Mouse (Mus musculus): Measurements from ENCODE around the gene Lingo3.

Lingo3 gene

DNA sequence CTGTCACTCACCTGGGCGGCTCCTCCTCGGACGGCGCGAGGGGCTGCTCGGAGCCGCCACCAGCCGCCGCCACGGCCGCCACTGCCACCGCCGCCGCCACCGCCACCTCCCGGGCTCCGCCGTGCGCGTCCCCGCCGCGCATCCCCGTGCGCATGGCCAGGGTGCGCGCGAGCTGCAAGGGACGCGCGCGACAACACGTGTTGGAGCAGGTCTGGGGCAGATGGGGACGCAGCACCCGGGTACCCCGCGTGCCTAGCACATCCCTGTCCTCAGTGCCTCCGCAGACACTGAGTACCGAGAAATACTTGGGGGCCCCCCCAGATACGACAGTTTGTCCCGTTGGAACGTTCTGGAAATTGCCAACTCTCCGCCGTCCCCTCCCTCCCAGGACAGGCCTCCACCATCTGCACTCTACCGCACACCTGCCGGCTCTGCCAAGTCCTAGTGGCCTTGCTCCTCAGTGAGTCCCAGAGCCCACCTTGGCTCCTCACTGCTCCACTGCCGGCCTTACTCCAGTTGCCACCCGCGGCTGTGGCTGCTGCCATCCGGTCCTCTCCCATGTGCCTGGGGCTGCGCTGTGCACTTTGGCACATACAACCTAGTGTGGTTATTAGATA, at the start of gene Lingo3:
Gene Lingo3, minus strand, starts transcription at position 109 of the 617 bp plus-strand sequence.
- no peak for DNase-seq (ENCODE audit: low spot score in 2 of 2)

DNA sequence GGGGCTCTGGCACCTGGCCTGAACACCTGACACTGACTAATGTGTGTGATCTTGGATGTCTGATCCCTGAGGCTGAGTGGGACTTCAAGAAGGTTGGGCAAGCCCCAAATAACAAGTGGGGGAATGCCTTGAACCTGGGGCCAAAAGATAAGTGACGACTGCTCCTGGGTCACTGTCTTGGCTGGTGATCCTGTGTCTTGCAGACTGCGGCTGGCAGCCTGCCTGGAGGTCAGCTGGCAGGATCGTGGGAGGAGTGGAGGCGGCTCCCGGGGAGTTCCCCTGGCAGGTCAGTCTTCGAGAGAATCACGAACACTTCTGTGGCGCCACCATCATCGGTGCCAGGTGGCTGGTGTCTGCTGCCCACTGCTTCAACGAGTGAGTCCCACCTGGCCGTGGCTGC, 43.3 kb upstream of the Lingo3 start:
- DNase-seq (ENCODE audit: low spot score in 2 of 2) = no peak

DNA sequence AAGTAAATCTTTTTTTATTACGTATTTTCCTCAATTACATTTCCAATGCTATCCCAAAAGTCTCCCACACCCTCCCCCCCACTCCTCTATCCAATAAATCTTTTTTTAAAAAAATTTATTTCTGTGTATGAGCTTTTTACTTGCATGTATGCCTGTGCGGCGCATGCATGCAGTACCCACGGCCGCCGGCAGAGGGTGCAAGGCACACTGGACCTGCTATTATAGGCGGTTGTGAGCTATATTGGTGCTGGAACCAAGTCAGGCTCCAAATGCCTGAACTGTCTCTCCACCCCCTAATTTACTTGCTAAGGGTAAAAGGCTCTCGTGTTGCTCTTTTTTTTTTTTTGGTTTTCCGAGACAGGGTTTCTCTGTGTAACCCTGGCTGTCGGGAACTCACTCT, 37.5 kb upstream of the Lingo3 start:
- DNase-seq (ENCODE audit: low spot score in 2 of 2) = peak in 1 of 2 experiments; percentile 64

DNA sequence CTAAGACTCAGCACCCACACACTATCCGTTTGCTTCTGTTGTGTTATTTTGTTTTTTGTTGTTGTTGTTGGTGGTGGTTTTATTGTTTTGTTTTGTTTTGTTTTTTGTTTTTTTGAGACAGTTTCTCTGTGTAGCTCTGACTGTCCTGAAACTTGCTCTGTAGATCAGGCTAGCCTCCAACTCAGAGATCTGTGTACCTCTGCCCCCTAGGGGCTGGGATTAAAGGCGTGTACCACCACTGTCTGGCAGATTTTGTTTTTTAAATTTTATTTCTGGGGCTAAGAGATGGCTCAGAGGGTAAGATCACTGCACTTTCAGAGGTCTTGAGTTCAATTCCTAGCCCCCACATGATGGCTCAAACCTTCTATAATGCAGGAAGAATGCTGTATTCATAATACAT, 37.1 kb upstream of the Lingo3 start:
- no peak for DNase-seq (ENCODE audit: low spot score in 2 of 2)

DNA sequence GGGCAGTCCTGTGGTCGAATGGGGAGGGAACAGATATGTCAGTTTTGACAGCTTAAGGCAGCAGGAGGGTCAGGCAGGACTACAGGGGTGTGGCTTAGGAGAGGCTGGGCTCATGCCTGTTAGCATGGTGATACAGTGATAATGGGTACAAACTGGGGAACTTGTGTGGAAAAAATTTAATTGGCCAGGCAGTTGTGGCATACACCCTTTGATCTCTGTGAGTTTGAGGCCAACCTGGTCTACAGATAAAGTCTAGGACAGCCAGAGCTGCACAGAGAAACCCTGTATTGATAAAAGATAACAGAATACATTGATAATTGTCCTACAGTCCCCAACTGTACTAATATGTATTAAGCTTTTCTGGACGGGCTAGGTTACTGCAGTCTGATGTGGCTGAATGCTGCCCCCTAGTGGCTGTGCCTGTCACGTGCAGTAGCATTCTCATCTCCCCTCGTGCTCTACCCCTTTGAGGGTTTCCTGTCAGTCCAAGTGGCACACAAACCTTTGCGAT, 36.3 kb upstream of the Lingo3 start:
- DNase-seq (ENCODE audit: low spot score in 2 of 2) = peak in 1 of 2 experiments; percentile 42

DNA sequence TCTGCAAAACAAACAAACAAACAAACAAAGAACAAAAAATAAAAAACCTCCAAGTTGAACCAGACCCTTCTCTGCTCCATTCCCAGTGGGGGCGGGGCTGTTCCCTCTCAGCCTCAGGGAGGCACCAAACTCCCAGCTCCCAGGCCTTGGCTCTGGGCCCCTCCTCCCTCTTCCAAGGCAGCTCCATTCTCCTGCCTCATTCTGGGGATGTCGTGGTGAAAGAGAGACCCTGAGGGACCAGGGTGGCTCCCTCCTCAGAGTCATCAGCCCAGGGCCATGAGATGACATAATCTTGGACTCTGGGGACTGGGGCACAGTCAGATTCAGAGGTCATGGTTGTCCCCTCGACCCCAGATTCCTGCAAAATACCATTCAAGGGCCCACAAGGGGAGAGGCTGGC, 32.8 kb upstream of the Lingo3 start:
- DNase-seq (ENCODE audit: low spot score in 2 of 2) = no peak

DNA sequence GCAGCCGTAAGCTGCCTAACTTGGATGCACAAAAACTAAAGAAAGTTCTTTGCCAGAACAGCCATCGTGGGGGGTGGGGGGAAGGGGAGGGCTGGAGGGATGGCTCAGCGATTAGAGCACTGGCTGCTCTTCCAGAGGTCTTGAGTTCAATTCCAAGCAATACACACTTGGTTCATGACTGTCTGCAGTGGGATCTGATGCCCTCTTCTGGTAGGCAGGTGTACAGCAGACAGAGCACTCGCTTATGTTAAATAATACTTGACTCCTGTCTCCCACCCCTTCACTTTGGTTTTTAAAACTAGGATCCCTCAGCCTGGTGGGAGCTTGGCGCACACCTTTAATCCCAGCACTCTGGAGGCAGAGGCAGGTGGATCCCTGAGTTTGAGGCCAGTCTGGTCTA, 32.2 kb upstream of the Lingo3 start:
- DNase-seq (ENCODE audit: low spot score in 2 of 2) = peak in 1 of 2 experiments; percentile 38

DNA sequence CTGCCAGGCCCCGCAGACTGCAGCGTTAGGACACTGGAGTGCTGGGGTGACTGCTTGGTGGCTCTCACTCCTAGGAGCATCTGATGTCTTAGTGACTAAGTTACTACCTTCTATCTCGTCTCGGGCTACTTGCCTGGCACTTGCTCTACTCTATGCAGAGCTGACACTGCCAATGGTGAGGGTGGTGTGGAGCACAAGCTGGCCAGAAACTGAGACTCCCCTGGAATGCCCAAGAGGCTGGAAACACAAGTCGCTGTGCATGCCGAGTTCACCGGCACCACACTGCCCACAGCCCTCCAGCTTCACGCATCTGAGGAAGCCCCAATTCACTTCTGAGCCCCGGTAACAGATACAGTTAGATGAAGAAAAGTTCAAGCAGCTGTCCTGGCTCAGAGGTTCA, 30.2 kb upstream of the Lingo3 start:
- DNase-seq (ENCODE audit: low spot score in 2 of 2) = no peak

DNA sequence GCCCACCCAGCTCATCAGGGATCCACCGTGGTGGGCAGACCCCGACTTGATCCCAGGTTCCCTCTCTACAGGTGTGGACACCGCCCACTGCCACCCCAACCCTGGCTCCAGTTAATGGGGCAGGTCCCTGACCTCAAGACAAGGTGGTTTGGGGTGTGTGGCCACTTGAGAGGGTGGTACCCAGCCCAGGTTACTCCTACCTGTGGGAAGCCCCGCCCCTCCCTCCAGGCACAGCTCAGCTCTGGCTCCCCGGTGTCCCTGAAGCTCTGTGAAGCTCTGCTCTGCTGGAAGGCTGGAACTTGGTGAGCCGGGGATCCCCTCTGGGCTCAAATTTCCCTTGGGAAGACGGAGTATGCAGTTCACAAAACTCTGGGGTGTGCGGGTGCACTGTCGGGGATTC, 27.7 kb upstream of the Lingo3 start, which contains the start of gene Tmprss9:
Gene Tmprss9, plus strand, starts transcription at position 268 of the 400 bp plus-strand sequence.
- DNase-seq (ENCODE audit: low spot score in 2 of 2) = no peak

DNA sequence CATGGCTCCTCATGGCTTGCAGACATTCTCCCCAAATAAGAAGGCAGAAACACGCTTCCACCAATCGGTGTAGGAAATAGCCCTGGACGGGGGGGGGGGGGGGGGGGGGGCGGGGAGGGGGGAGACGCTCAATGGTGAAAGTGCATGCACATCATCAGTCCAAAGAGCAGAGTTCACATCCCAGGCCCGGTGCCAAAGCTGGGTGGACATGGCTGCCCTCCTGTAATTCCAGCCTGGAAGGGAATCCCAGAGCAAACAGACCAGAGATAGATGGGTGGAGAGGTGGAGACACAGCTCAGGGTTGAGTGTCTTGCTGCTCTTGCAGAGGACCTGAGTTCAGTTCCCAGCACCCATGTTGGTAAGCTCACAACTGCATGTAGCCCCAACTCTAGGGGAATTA, 27.2 kb upstream of the Lingo3 start:
- no peak for DNase-seq (ENCODE audit: low spot score in 2 of 2)

DNA sequence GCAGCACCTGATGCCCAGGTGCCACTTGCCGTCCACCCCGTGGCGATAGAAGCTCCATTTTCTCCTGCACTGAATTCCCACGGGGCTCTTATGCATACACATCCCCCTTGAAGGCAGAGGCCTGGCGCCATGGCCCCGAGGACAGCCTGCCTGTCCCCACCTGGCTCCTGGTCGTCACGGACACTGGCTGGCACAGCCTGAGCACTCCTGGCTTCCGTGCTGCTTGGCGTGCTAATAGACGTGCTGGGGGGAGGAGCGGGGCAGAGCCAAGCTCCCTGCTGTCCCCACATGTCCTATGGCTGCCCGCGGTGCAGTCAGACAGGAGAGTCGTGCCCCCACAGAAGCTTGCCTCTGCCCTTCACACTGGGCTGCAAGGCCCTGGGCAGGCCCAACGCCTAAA, 20.6 kb upstream of the Lingo3 start:
- no peak for DNase-seq (ENCODE audit: low spot score in 2 of 2)

DNA sequence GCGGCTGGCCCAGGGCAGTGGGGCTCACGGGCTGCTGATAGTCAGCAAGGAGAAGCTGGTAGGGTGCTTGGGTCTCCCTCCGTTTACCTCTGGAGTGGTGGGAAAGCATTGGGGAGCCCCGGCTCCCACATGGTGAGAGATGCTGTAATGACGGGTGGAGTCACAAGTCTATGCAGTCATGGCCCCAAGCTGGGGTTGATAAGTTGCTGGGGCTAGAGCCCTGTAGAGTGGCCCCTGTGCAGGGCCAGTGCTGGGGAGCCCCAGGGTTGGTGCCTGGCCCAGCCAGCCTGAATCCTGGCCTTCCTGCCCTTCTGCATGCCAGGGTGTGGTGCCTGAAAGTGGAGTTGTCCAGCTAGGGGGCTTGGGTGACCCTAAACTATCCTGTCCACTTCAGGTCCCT, 18.5 kb upstream of the Lingo3 start:
- no peak for DNase-seq (ENCODE audit: low spot score in 2 of 2)

DNA sequence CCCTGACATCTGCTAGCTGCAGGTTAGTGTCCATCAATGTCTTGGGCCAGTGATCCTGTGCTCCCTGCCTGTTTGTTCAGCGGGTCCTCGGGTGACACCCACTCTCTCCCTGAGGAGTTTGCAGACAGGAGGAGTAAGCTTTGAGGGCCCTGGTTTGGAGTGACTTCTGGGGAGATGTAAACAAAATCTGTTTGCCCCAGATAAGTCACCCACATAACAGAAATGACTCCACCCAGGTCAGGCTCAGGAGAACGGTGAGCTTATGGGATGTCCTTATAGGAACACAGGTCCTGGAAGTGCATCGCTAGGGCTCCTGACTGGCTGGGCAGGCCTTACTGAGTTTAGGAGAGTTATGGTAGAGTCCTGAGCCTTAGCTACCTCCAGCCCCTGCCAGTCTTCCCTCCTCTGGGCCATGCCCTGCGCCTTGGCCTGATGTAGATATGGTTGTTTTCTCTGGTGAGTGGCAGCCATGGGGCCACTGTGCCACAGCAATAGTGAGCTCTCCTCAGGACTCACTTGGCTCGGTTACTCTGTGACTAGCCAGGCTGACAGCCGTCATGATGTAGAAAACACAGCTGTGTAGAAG, 14.6 kb upstream of the Lingo3 start:
- DNase-seq (ENCODE audit: low spot score in 2 of 2) = no peak

DNA sequence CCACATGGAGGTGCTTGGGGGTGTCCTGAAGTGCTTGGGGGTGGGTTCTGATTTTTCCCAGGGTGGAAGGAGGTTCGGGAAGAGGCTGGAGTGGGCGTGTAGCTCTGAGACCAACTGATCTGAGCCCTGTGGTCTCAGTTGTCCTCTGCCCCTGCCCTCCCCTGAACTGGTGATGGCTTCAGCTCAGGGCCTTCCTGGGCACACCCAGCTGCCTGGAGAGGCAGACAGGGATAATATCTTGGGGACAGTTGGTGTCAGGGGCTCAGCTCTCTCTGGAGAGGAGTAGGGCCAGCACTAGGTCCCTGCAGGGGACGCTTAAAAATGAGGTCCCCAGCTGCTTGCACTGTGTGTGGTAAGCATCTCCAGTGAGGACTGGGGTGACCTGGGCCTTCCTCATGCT, 14.0 kb upstream of the Lingo3 start:
- DNase-seq (ENCODE audit: low spot score in 2 of 2) = no peak

DNA sequence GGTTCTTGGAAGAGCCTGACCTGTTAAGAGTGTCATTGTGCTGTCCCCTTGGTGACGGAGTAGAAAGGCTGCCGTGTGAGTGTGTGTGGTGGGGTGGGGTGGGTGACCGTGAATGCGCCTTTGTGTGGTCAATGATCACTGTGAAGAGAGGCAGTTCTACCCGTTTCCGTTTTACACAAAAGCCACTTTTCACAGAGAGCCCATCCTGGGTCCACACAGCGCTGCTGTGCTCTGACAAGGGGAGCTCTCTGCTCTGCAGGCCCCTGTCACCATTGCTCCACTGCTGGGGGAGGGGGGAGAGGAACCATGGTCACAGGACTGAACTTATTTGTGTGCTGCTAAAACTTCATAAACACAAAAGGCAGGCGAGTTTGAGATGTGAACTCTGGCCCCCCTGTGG, 13.5 kb upstream of the Lingo3 start:
- DNase-seq (ENCODE audit: low spot score in 2 of 2) = no peak

DNA sequence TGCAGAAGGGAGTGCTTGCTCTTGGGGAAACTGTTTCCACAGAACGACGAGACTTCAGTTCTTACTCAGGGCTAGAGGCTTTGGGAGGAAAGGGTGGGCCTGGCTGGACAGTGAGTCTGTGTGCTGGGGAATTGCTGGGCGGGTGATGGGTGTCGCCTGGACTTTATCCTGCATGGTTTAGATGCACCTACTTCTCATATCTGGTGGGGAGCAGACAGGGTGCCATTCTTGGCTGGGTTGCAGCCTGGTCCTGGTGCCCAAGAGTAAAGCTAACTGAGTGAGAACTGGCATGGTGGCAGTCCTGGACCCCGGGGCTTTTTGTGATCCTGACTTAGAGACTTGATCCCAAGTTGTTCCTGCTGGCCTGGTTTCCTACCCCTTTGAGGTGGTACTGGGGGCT, 13.1 kb upstream of the Lingo3 start:
- no peak for DNase-seq (ENCODE audit: low spot score in 2 of 2)

DNA sequence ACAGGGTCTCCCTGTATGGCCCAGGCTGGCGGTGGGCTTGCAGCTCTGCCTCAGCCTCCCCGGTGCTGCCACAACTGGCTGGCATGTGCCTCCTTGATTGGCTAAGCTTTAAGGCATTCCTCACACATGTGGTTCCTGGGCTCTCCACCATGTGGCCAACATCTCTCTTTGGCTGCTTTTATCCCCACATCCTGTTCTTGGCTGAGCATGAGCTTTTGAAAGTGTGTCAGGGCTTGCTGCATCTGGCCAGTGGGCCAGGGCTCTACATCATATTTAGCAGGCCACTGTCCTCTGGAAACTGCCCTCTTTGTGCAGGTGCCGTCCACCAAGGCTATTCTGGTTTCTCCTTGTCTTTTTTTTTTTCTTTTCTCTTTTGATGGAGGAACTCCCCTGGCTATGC, 12.4 kb upstream of the Lingo3 start:
- DNase-seq (ENCODE audit: low spot score in 2 of 2) = no peak

DNA sequence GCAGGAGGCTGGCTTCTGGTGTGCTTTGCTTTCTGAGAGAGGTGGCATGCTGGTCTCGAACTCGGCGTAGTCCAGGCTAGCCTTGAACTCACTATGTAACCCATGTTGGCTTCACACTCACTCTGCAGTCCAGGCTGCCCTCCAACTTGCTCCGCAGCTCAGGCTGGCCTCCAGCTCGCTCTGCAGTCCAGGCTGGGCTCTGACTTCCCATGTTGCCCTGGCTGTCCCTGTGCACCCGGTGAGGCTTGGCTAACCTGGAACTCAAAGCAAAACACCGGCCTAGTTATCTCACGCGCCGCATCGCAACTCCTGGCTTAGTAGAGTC, 11.9 kb upstream of the Lingo3 start:
- no peak for DNase-seq (ENCODE audit: low spot score in 2 of 2)

DNA sequence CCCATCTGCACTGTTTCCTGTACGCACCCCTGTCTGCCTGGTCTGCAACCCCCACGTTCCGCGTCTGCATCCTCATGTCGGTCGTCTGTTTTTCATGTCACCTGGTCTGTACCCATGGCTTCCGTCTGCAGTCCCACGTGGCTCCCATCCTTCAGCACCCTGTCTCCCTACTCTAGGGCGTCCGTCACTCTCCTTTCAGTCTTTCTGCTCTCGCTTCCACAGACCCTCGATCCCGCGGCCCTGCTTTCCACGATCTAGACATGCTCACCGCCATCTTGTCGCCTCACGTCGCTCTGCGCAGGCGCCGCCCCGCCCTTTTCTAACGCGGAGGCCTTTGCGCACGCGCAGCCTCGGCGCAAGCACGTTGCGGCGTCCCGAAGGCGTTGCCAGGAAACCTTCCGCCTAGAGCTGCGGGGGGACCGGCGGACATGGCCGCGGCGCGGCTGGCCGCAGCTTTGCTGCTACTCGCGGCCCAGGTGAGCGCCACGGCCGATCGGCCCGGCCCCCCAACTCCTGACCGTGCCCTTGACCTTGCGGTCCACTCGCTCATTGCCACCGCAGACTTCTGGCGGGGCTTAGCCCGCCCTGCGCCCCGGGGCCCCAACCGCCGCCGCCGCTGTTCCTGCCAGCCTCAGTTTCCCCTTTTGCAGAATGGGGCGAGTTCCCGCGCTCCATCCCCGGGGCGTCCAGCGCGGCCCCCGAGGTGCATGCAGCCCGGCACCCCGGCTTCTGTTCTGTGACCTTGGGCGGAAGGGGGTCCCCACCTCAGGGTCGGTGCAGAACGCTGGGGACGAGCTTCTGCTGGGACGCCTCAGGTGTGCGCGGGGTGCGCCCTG, 11.3 kb upstream of the Lingo3 start, which contains the start of the genes Lsm7 and Sppl2b:
Gene Lsm7, minus strand, starts transcription at position 297 of the 836 bp plus-strand sequence.
Gene Sppl2b, plus strand, starts transcription at position 363 of the 836 bp plus-strand sequence.
- peak; percentile 95 to 97 for DNase-seq (ENCODE audit: low spot score in 2 of 2)

DNA sequence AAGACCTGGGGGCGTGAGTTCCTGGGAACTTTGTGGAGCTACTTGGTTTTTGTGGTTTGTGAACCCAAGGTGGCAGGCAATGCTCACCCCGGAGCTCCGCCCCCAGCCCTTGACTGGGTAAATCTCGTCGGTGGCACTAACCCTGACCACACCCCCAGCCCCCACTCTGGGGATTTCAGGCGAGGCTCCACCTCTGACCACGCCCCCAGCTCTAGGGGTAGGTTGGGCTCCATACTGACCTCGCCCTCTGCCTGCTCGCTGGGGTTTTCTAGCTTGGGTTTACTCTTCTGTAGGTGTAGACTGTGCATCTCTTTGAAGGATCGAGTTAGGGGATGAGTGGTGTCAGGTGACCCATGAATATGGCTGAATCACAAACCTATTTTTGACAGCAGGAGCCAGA, 4.7 kb upstream of the Lingo3 start:
- no peak for DNase-seq (ENCODE audit: low spot score in 2 of 2)

DNA sequence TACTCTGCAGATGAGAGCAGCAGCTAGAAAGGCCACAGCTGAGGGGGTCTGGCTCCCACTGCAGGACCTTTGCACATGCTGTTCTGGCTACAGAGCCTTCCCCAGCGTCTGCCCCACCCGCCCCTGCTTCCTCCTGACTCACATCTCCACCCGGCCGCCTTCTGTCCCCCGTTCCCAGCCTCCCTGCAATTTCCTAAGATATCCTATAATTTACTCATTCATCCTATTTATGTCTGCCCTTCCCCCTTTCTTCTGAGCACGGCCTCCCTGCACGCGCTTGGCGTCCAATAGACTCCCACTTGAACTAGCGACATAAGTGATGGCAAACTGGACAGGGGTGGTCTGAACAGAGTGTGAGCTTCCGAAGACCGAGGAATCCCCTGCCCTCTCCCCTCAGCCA, 1.9 kb upstream of the Lingo3 start:
- DNase-seq (ENCODE audit: low spot score in 2 of 2) = no peak

DNA sequence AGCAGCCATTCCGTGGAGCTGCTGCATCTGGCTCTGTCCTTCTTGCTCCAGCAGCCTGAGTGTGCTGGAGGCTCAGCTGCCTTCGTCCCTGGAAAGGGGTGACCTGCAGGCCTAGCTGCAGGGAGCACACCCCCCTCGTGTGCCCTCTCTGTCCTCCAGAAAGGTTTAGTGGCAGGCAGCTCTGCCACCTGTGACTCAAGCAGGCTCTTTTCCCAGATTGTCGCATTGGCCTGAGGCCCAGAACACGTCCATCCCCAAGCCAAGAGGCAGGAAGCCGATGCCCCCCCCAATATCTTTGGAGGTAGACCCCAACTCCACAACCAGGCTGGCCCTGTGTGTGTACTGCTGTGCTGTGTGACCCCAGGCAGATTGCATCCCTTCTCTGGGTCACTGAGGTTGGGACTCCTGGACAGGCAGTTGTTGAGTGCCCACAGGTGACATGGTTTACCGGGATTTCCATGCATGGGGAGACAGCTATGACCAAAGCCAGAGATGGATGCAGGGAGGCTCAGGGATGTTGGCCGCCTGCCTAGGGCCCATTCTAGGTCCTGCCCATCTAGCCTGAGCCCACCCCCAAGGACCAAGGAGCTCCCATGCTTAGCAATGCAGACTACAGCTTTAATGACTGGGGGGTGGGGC, 1.3 kb upstream of the Lingo3 start:
- no peak for DNase-seq (ENCODE audit: low spot score in 2 of 2)
